Mouse (Mus musculus) WW6 (cell line): Measurements from ENCODE around the gene Tmem203.
A peak's percentile ranks its signal among the peaks of the same experiment; 100 is the strongest.

ENCODE experiments used
- DNase-seq: peaks from one replicate; pipeline ENCODE4 v3.0.0-alpha.2; 2013; ENCODE audit warnings: low read depth, low spot score

Gene Tmem203

GRCm38 (mm10) chr2:25255284-25255779 lies at the start of gene Tmem203:
TSS of gene Tmem203 (plus strand) at chr2:25255439.
- DNase-seq: no peak

GRCm38 (mm10) chr2:25207593-25207992 lies 47.6 kb upstream of the Tmem203 start:
- no peak for DNase-seq

- DNase-seq: no peak
These were observed 44.6 kb upstream of the Tmem203 start for GRCm38 (mm10) chr2:25210686-25211085.

- no peak for DNase-seq
These were observed 44.0 kb upstream of the Tmem203 start, which contains the start of gene Nelfb for GRCm38 (mm10) chr2:25211121-25211670. TSS of gene Nelfb (minus strand) at chr2:25211489.

GRCm38 (mm10) chr2:25213266-25213865 lies 41.9 kb upstream of the Tmem203 start:
- DNase-seq: no peak

GRCm38 (mm10) chr2:25214444-25214843 lies 40.8 kb upstream of the Tmem203 start, which contains the start of gene Stpg3:
TSS of gene Stpg3 (minus strand) at chr2:25214637.
- no peak for DNase-seq

- no peak for DNase-seq
These were observed 37.6 kb upstream of the Tmem203 start for GRCm38 (mm10) chr2:25217666-25218065.

- no peak for DNase-seq
These were observed 36.8 kb upstream of the Tmem203 start, which contains the start of gene Fam166a for GRCm38 (mm10) chr2:25218445-25218844. TSS of gene Fam166a (plus strand) at chr2:25218745.

GRCm38 (mm10) chr2:25221331-25221772 lies 33.9 kb upstream of the Tmem203 start:
- no peak for DNase-seq

GRCm38 (mm10) chr2:25223681-25224491 lies 31.4 kb upstream of the Tmem203 start:
- no peak for DNase-seq

GRCm38 (mm10) chr2:25224492-25224765 lies 30.8 kb upstream of the Tmem203 start, which contains the start of gene Tubb4b:
TSS of gene Tubb4b (minus strand) at chr2:25224702.
- no peak for DNase-seq

GRCm38 (mm10) chr2:25224766-25225752 lies 30.2 kb upstream of the Tmem203 start:
- peak; percentile 97 for DNase-seq

- DNase-seq: no peak
These were observed 29.3 kb upstream of the Tmem203 start for GRCm38 (mm10) chr2:25225811-25226379.

GRCm38 (mm10) chr2:25226864-25227263 lies 28.4 kb upstream of the Tmem203 start:
- no peak for DNase-seq

GRCm38 (mm10) chr2:25227406-25227805 lies 27.8 kb upstream of the Tmem203 start:
- DNase-seq: no peak

- DNase-seq: peak; percentile 69
These were observed 26.8 kb upstream of the Tmem203 start for GRCm38 (mm10) chr2:25228431-25228889.

GRCm38 (mm10) chr2:25228995-25229530 lies 26.2 kb upstream of the Tmem203 start:
- DNase-seq: no peak

GRCm38 (mm10) chr2:25229582-25229981 lies 25.7 kb upstream of the Tmem203 start:
- no peak for DNase-seq

- DNase-seq: no peak
These were observed 24.7 kb upstream of the Tmem203 start for GRCm38 (mm10) chr2:25230581-25230980.

- DNase-seq: no peak
These were observed 24.2 kb upstream of the Tmem203 start for GRCm38 (mm10) chr2:25231038-25231437.
